Mouse (Mus musculus) adrenal gland, postnatal 14 days (tissue): ENCODE results near the gene Dusp14. TPM values are rescaled to one million over a fixed set of nuclear protein-coding genes. Genes with fewer than 3 reads are reported as not detected.

Experiments
- DNase-seq: peaks from one replicate; pipeline ENCODE4 v3.0.0; 2021; ENCODE audit warnings: mixed read lengths
- total RNA-seq: library from RNA; stranded (reverse); gene quantifications from 2 replicates; pipeline ENCODE4 v1.2.3, GENCODE M21; 2021

The Dusp14 gene
- total RNA-seq, 1 experiment from 2014 or later: 4.9 TPM

DNA sequence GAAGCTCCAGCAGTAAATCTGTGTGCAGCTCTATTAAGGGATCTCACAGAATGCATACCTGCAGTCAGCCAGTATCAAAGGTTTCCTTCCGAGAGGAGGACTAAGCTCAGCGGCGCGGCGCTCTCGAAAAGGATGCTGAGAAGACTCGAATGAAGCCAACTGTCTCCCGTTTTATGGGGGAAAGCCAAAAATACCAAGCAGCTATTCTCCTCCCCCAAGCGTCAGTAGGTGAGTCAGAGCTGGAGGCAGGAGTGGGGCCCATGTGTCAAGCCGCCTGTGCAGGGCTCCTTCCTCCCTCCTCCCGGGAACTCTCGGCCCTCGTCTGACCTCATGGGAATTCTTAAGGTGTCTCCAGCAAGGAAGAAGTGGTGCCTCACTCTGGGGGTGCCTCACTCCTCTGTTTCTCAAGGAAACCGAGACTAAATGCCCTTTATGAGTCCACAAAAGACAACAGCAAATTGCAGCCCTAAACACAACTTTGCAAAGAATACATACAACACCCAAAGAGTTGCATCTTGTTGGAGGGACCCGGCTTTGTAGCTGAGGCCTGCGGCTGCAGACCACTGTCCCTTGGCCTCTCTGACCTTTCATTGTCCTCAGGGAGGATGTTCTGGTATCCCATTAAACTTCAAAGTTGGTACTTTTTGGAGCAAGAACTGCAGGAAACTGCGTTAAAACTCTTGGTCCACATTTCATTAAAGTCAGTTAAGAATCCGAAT, 2.0 kb downstream of the Dusp14 start:
- peak; percentile 78 for DNase-seq

DNA sequence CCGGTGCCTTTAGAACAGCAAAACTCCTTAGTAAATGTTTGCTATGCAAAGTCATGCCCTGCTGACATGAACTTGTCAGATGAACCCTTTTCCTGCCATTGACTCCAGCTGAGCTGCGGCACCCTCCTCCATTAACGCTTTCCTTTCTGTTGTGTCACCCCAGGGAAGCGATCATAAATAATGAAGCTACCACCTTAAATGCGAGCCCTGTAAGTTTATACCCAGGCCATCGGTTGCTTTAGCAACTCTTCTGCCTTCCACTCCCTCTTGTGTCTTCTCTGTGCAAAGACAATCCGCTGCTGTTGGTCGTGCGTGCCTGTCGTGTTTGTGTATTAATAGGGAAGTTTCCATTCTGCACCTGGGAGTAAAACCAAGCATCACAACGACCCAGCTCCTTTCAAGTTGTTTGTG, 3.0 kb downstream of the Dusp14 start:
- peak; percentile 42 for DNase-seq

DNA sequence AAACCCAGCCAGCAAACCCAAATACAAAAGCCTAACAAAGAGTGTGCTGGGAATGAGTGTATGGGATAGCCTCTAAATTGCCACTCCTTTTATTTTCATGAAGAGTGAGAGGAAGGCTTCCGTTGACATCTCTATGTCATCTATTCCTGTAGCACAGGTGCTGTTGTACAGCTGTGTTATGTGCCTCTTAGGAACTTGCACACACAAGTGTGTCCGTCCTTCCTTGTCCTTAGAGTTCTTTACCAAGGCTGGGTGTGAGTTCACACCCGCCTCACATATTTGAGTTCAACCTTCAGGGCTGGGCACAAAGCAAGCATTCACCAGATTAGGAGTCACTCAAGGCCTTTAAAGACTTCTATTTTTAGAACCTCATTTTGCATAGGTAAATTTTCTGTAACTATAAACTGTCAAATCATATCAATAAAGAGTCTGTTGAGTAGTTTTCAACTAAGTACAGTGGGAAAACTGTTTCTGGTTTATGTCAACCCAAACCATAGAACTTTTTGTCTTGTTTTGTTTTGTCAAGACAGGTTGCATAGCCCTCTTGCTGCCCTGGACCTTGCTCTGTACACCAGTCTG, 5.3 kb downstream of the Dusp14 start:
- DNase-seq: no peak

DNA sequence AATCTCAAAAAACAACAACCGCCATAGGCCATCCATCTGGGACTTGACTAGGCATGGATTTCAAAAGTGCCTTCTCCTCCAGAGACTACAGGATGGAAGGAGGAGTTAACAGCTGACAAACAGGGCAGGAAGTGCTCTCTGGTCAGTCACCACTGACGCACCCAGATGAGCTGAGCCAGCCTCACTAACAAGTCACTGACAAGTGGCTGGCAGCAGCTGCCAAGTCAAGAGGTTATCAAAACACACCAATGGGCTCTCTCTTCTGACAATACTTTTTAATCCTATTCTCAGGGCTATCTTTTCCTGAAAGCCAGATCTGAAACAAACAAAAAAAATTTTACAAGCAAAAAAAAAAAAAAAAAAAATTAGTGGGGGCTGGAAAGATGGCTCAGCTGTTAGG, 6.3 kb downstream of the Dusp14 start:
- DNase-seq: peak; percentile 59

DNA sequence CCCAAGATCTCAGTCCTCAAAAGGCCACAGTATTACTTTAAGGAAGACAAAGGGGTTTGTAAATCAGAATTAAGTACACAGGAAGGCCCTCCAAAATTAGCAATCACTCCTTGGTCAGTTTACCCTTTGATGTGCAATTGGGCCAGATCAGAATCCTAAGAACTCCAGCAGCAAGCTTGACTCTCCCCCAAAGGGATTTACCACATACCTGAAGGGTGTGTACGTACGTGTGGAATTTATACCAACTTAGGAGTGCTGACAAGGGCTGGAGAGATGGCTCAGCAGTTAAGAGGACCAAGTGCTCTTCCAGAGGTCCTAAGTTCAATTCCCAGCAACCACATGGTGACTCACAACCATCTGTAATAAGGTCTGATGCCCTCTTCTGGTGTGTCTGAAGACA, 7.2 kb downstream of the Dusp14 start:
- no peak for DNase-seq

DNA sequence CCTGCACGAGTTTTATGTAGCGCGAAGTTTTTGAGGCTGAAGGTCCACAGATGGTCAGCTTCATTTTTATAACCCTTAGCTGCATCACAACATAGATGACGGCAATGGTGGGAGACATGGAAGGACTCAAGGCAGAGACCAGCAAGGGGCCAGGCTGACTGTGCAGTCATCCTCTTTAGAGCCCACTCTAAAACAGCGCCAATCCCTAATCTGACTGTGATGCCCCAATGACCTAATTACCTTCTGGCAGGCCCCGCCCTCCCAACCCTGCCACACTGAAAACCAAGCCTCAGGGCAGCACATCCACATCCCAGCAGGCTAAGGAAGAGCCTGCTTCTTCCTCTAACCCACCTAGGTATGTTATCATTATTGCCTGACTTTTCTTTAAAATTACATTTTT, 8.4 kb downstream of the Dusp14 start:
- no peak for DNase-seq

DNA sequence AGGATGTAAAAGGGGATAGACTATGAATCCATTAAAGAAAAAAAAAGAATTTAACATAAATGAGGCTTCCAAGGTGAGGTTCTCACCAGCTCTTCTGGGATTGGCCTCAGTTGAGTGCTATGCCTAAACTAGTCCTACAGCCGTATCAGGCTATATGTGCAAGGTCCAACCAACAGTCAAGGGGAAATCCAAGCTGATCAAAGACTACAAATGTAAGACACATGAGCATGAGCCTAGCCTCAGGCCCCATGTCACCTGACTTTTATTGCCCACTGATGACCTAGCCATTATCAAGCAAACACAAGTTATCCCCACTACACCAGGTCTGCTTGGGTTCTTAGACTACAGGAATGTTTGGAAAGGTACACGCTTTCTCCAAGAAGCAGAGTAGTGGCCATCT, 9.3 kb downstream of the Dusp14 start:
- DNase-seq: no peak

DNA sequence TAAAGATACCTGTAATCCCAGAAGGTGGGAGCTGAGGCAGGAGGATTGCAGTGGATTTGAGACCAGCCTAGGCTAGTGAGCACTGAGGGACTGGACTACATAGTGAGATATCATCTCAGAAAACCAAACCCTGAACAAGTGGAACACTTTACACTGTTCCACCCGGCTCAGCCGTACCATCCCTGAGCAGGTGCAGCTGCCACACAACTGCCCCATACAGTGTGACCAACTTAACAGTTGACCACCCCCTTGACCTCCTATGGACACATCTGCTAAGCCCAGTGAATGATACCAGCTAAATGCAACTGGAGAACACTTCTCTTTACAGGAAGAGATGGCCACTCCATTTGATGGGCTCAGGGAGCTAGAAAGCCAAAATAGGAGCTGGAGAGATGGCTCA, 11.6 kb downstream of the Dusp14 start:
- DNase-seq: no peak

DNA sequence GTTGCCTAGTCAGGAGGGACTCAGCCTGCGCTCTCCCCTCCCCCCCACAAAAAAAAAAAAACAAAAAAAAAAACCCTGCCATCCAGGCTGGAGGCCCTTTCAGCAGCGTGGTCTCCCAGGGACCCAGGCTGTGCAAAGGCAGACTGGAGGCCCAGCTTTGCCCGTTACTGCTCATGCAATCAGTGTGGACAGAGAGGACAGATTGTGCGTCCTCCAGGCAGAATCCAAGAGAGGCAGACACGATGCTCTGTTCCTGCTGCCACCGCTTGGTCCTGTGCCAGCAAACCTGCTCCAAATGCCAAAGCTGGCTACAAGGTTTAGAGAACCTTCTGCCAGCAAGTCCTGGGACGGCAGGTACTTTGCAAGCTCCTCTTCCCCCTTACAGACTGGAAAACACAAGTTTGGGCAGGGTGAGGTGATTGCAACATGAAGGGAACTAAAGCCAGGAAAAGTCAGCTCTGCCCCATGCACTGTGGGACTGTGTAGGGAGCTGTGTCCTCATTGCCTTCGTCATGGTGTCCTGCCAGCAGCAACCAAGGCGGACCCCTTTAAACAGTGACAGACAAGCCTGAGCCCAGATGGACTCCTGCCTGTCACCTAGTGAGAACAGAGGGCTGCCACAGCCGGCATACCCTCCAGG, 15.4 kb downstream of the Dusp14 start:
- peak; percentile 76 for DNase-seq

DNA sequence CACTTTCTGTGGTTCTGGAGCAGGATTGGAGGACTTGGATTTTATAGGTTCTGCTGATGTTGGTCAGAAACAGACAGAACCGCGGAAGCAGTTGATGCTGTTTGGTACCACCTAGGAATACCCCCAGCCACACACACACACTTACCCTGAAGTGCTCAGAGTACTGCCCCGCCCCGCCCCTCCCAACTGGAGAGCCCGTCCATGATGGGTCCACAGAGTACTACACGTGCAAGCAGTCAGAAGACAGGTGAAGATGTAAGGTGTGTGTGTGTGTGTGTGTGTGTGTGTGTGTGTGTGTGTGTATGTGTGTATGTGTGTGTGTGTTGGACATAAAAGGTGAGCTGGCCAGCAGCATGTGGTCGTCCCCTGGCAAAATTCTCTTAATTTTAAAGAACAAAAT, 16.0 kb downstream of the Dusp14 start:
- no peak for DNase-seq

DNA sequence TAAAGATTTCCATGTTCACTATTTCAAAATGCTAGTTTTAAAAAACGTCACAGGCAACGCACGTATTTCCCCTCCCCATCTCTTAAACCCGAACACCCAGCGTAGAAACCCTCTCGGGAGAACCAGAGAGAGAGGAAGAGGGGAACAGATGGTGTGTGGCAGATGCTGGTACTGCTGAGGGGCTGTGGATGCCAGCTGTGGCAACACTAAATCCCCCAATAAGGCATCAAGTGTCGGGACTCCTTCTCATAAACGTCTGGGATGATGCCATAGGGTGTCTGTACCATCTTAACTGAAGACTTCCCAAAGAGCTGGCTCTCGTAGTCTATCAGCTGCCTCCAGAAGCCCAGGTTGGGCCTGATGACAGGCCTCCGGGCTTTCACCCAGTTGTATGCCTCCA, 20.6 kb downstream of the Dusp14 start:
- no peak for DNase-seq

DNA sequence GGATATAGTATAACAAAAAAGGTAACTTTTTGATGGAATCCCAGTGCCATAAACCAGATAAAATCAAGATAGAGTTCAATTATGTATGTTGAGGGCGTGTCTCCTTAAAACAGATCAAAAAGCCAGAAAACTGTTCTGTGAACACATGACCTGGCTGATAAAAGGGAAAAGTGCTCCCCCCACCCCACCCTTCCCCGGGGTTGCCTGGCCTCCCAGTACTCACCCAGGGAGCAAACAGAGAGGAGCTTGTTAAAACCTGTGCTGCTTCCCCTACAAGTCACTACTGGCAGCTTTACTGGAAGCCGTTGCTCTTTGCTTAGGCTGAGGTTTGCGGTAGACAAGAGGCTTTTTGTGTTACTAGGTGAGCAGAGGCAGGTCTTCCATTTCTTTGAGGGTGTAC, 21.8 kb downstream of the Dusp14 start:
- DNase-seq: no peak

DNA sequence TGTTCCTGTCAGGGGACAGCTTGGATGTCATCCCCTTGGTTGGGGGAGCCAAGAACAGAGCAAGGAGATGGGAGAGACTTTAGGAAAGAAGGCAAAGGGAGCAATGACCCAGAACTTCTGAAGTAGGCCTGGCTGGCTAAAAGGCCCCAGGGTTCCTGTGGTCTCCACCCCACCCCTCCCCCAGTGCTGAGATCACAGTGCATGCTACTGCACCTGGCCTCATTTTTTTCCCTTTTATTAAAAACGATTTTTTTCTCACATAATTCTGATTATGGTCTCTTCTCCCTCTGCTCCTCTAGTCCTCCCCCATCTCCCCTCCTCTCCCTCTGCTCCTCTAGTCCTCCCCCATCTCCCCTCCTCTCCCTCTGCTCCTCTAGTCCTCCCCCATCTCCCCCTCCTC, 24.1 kb downstream of the Dusp14 start:
- no peak for DNase-seq

DNA sequence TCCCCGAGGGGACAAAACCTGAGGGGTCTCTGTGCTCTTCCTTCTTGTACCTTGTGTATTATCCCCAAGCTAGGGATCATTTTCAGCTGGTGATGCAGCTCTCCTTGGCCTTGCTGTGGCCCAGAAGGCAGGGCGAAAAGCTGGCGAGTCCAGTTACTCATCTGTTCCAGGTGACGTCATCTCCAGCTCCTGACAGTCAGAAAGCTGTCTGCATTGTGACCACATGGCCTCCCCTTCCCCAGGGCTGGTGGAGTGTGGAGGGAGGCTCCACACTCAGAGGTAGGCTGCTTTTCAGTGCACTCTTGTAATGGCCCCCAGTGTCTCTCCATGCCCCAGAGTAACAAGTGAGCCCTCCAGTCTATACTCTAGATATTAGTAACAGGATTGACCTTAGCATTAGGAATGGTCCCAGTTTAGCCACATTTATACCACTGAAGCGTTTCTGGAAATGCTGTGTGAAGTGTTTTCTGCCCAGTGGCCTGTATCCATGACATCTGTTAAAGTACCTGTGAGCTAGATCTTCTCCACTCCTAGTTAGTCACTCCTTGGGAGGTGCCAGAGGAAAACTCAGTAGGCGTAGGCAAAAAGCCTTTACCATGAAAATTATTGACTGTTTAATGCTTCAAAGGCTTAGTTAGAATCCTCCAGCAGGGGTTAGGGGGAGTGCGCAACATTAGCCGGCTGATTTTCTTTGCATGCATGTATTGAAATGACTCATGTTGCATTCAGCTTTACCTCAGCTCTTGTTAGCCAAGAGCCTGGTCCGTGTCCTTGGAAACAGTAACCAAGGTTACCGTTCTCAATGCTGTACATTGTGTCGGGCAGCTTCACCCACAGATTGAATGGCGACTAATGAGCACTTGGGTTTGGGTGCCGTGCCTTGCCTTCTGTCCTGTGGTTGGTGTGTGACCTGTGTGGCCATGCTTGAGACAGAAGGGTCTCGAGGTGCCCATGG, 26.0 kb downstream of the Dusp14 start:
- peak; percentile 72 for DNase-seq

DNA sequence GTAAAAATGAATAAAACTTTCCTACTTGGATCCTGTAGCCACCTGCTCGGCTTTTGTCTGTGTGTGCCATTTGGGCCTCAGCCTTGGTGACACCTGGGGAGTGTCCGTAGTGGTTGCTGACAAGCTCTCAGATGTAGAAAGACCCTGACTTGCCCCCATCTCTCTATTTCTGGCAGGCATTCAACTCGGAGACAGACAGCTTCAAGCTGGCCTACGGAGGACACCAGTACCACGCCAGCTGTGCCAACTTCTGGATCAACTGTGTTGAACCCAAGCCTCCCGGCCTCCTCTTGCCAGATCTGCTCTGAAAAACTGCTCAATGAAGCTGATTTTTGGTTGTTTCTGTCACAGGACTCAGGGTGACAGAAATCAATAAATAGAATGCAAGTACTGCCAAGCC, 28.4 kb downstream of the Dusp14 start:
- no peak for DNase-seq

DNA sequence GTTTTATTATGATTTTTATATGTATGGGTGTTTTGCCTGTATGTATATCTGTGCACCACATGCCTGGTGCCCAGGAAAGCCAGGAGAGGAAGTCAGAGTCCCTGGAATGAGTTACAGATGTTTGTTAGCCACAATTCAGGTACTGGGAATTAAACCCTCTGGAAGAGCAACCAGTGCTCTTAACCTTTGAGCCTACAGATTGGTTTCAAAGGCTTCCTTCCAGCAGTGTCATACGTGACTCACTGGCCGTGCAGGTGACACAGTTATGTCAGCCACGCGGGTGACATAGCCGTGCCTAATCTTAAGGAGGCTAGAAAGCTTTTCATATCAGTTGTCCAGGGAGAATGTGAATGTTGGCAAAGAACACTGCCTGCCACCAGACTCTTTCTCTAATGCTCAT, 35.4 kb downstream of the Dusp14 start:
- DNase-seq: no peak

DNA sequence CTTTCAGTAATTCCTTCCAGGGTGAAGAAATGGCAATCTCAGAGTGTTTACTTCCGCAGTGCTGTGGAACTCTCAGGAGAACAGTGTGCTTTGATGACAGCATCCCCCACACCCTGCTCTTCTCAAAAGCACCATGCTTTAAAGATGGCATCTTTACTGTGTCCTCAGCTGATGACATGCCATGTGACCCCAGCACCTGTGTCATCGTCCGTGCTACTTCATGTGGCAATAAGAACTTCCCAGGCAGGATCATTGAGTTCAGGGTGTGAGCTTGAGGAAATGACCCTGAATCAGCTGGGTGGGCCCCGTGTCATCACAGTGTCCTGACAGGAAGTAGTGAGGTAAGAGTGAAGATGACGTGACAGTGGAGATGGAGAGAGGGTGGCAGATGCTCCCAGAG, 36.5 kb downstream of the Dusp14 start:
- DNase-seq: no peak

DNA sequence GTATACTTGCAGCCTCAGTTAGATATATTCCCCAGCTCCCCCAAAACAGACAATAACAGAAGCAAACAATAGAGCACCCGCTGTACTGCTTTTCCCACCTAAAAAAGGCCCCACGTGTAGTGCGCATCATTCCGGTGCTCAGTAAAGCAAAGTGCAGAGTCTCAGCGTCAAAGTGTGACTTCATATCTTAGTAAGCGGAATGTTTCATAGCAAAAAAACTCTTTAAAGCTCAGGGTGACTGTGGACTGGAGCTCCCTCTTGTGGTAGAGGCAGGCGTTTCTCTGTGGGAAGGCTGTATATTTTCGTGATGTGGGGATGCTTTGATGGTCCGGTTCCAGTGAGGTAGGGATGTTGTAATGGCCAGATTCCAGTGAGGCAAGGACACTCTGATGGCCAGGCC, 37.1 kb downstream of the Dusp14 start:
- DNase-seq: peak; percentile 83

DNA sequence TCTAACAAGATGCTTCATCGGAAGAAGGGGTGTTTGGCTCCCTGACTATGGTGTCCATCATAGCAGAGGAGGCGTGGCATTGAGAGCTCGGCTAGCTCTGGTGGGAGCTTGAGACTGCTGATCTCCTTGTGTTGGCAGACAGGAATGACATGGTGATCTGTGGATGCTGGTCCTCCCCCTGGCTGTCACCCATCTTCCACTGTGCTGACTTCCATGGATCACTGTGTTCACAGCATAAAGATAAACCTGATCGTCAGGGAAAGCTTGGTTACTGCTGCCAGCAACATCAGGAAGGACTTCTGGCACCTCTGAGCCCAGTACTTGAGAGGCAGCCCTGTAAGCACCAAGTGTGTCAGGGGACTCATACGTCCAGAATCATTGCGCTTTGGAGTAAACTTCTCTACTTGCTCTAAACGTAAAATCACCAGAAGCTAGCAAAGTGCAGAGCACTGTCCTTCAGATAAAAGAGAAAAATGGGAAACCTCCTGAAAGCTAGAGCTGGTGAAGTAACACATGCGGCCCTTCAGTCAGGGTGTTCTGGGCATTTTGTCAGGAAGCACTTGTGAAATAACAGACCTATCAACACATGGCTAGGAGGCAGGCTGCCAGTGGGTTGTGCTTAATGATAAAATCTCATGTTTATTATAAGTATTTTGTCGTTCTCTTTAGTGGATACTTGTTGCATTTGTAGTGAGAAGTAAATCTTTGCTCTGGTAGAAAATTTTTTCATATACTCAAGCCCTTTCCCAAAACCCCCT, 40.6 kb downstream of the Dusp14 start:
- peak; percentile 69 for DNase-seq

DNA sequence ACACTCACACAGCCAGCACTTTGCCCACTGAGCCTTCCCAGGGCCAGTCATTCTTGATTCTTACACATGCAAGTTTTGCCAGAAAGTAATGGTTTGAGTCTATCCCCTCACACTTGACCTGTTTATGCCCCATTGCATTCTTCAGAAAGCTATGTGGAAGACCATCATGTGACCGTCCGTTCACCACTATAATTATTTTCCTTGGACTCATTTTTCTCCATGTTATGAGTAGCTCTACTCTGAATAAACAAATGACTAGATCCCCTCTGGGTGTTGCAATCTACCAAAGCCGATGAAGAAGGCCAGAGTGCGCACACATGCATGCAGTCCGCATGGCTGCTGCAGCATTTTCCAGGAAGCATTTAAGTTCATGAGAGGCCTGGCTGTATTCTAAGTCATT, 41.8 kb downstream of the Dusp14 start:
- no peak for DNase-seq

DNA sequence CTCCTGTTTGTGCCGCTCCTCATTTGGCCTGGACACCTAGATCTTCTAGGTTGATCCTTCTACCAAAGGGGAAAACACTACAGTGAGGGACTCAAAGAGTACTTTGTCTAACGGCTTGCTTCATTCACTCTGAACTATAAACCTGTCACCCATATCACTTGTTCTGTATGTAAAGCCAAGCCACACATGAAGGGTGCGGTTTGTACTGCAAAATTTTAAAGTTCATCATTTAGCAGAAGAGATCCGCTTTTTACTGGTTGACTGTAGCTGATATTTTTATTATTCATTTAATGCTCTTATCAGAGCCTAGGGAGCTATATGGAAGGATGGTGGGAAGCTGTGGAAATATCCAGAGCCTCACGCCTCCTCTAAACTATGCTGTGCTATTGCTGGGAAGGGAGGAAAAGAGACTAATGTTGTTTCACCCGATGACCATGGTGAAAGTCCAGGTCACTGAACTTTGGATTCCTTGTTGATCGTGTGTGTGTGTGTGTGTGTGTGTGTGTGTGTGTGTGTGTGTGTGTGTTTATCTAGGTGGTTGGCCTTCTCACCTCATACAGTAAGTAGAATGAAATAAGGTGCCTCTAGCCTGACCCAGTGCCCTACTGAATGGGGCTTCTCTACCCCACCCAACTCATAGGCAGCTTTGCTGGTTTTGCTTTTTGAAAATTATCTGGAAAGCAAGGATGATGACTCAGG, 52.1 kb downstream of the Dusp14 start:
- DNase-seq: no peak
